Mouse (Mus musculus) embryonic facial prominence, embryonic 11.5 days (tissue): ENCODE measurements around the gene Sgf29. TPM values are rescaled to one million over a fixed set of nuclear protein-coding genes. Genes with fewer than 3 reads are reported as not detected.

Experiments used
- ATAC-seq: fragments of 200-750 bp; cut with Nextera tagmentation; replicated peaks from 2 replicates; pipeline ENCODE4 v1.8.0; 2017; ENCODE audit warnings: low read depth; ENCODE audit not compliant: insufficient number of reproducible peaks, low FRiP score, low TSS enrichment
- DNase-seq: peaks from one replicate; pipeline ENCODE4 v3.0.0-alpha.2; 2015; ENCODE audit warnings: low spot score
- H3K27ac ChIP-seq: fragments of 300-500 bp; sonication (generic); replicated peaks from 2 replicates; pipeline ENCODE4 v1.5.1; 2014; ENCODE audit warnings: mild to moderate bottlenecking, low read depth, low read length, control low read depth
- H3K27me3 ChIP-seq: fragments of 300-500 bp; sonication (generic); 2 replicates; pipeline ENCODE4 v1.6.1; 2014; ENCODE audit warnings: mild to moderate bottlenecking, low read length, moderate library complexity, mixed read lengths; ENCODE audit not compliant: control insufficient read depth, insufficient read depth
- H3K36me3 ChIP-seq: fragments of 300-500 bp; sonication (generic); replicated peaks from 2 replicates; pipeline ENCODE4 v1.6.1; 2014; ENCODE audit warnings: low read depth, mild to moderate bottlenecking, low read length, moderate library complexity, mixed read lengths; ENCODE audit not compliant: control insufficient read depth, insufficient read depth
- H3K4me1 ChIP-seq: fragments of 300-500 bp; sonication (generic); 2 replicates; pipeline ENCODE4 v1.6.1; 2014; ENCODE audit warnings: low read length, mixed read lengths; ENCODE audit not compliant: control insufficient read depth, insufficient read depth
- H3K4me2 ChIP-seq: fragments of 300-500 bp; sonication (generic); 2 replicates; pipeline ENCODE4 v1.6.1; 2014; ENCODE audit warnings: low read depth, mild to moderate bottlenecking, control low read depth, low read length, moderate library complexity
- H3K4me3 ChIP-seq: fragments of 300-500 bp; sonication (generic); 2 replicates; pipeline ENCODE4 v1.5.1; 2014; ENCODE audit warnings: low read depth, low read length, control low read depth
- H3K9ac ChIP-seq: fragments of 300-500 bp; sonication (generic); replicated peaks from 2 replicates; pipeline ENCODE4 v1.6.1; 2014; ENCODE audit warnings: mild to moderate bottlenecking, control low read depth, low read length
- H3K9me3 ChIP-seq: fragments of 300-500 bp; sonication (generic); replicated peaks from 2 replicates; pipeline ENCODE4 v1.6.1; 2016; ENCODE audit warnings: mild to moderate bottlenecking, low read length, inconsistent platforms, mixed read lengths; ENCODE audit not compliant: control insufficient read depth
- WGBS: fragments of 180-500 bp; shearing (Covaris S2); extraction: QIAGEN DNeasy Blood & Tissue Kit; methylation state at CpG from one replicate; pipeline ENCODE4 v1.1.7; 2014; 5-methylcytosine and 5-hydroxymethylcytosine counted together
- polyA plus RNA-seq: library from polyadenylated mRNA; unstranded; fragments of >200 nt; fragmentation: Nextera tagmentation; extraction: Ambion mirVana; gene quantifications from 2 replicates; pipeline ENCODE4 v1.2.1, GENCODE M21; 2014

The Sgf29 gene
- polyA plus RNA-seq, 1 experiment from 2014 or later, result 53.7 TPM

DNA sequence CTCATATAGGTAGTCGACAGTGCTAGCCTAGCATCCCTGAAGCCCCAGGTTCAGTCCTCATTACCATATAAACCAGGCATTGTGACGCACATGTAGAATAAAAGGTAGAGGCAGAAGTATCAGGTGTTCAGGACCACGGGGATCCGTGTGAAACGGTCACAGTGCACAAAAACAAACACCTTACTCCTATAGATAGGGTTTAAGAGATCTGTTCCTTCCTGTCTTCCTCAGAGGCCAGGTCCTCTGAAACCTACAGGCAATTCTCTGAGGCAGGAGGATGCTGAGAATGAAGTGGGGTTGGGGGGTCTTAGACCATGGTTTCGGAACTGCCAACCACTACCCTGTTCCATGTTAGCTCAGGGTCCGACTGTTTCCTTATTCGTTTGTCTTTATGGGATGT is 48.7 kb downstream of the Sgf29 start:
- H3K4me3 ChIP-seq, result no peak overlapping the region
- no peak overlapping the region for H3K27ac ChIP-seq
- no peaks in the 10 kb centered on the region for H3K9me3 ChIP-seq
- H3K27me3 ChIP-seq, result no peaks in the 10 kb centered on the region
- H3K9ac ChIP-seq, result no peak overlapping the region
- H3K36me3 ChIP-seq, result no peaks in the 10 kb centered on the region
- H3K4me1 ChIP-seq, result peaks cover 2% of the 10 kb centered on the region; the same call in 1 of the 2 replicates
- H3K4me2 ChIP-seq, result no peak overlapping the region
- 95% methylated on average over 8 of the region's 8 CpGs for WGBS
- DNase-seq (no peak), ATAC-seq (no peak)

DNA sequence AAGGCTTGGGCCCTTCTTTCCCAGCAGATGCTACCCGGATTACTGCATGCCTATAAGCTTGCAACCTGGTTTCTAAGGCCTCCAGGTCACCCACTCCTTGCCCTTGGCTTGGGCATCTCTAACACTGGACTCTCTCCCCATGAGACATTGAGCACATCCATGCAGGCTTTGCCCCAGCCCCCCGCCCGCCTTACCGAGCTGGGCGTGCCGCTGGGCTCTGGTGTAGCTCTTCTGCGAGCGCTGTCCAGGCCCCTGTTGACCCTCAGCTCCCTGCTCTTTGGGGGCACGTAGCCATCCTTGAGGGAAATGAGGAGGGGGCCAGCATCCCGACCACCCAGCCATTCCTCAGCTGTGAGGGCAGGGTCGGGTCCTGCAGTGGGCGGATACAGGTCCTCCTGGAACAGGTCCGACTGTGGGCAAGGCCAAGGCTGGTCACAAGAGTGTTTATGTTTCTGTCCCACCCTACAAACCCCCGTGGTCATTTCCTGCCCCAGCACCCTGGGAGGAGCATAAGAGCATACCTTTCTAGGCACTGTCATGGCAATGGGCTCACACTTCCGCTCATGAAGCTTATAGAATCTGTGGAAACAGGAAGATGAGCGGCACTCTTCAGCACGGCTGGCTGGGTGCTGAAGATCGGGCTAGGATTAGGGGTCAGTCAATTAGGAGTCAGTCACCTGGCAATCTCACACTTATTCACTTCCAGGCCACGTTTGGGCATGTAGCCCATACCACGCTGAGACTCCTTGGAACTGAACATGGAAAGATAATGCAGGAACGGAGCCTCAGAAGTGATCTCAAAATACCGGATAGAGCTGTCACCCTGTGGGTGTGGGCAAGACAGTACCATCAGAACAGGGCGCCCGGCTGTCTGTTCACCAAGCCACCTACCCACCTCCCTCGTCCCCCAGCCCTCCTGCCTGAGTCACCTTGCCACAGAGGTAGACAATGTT is 51.2 kb downstream of the Sgf29 start:
- no peak overlapping the region for H3K9ac ChIP-seq
- no peak overlapping the region for H3K4me3 ChIP-seq
- H3K27me3 ChIP-seq, result peaks cover 2% of the 10 kb centered on the region; the same call in 1 of the 2 replicates
- 86% methylated on average over 25 of the region's 25 CpGs for WGBS
- 0 out of 2 replicates have a peak, but pooled peaks cover 6% of the 10 kb centered on the region for H3K4me1 ChIP-seq
- H3K36me3 ChIP-seq, result no peaks in the 10 kb centered on the region
- ATAC-seq (no peak), DNase-seq (no peak)
- H3K9me3 ChIP-seq, result no peaks in the 10 kb centered on the region
- H3K27ac ChIP-seq, result no peak overlapping the region
- H3K4me2 ChIP-seq, result no peak overlapping the region

DNA sequence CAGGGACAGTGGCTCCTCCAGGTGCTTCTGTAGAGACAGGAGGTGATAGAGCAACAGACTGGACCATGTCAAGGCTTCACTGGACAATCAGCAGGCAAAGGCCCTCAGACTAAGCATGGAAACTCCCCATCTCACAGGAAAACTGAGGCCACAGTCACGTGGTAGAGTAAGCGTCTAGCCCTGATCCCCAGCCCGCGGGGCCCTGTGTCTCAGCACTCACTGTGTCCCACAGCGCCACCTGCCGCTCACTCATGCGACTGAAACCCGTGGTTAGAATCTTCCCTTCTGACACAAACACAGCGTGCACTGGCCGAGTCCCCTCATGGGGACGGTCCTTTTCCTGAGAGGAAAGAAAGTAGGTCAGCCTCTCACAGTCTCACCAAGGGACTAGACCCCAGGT is 52.0 kb downstream of the Sgf29 start:
- Histone ChIP-seq H3K4me2 (no peak overlapping the region), H3K4me3 (no peak overlapping the region), H3K9ac (no peak overlapping the region), H3K27me3 (peaks cover 2% of the 10 kb centered on the region; the same call in 1 of the 2 replicates), H3K9me3 (no peaks in the 10 kb centered on the region), H3K4me1 (0 out of 2 replicates have a peak, but pooled peaks cover 6% of the 10 kb centered on the region), H3K27ac (no peak overlapping the region), H3K36me3 (no peaks in the 10 kb centered on the region)
- WGBS, result 0% methylated on average over 11 of the region's 11 CpGs
- DNase-seq, result peak; percentile 94
- peak; percentile 24; the same call in 1 of the 2 replicates for ATAC-seq

DNA sequence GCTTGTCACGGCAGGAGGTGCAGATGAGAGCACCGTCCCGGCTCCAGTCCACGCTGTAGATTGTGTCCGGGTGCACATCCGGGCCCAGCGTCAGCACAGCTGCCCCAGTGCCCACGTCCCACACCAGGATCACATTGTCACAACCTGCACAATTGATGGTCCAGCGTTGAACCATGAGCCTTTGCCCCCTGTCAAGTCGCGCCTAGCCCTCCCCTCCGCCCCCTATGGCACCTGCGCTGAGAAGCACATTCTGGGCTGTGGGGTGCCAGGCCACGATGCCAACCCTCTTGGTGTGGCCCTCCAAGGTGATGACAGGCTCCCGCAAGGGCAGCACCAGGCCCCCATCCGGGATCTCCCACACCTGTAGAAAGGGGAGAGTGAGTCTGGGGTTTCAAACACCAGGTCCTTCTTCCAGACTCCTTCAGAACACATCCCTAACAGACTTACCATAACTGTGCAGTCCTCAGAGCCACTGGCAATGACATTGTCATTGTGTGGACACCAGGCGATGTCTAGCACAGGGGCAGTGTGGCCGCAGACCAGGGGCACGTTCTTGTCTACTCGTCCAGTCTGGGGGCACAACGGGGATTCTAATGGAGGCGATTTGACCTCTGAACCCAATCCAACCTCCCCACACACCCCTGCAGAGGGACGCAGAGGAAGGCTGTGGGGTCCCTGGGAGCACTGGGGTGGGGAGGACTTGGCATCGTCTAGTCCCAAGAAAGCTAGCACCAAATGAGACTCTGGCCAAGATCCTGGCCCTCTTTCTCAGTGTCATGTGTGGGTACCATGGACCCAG is 52.6 kb downstream of the Sgf29 start:
- 0 out of 2 replicates have a peak, but pooled peaks have one; percentile 8 for ATAC-seq
- DNase-seq, result no peak
- Histone ChIP-seq H3K4me3 (no peak overlapping the region), H3K4me2 (no peak overlapping the region; the same call in 1 of the 2 replicates), H3K27ac (no peak overlapping the region), H3K4me1 (0 out of 2 replicates have a peak, but pooled peaks cover 6% of the 10 kb centered on the region), H3K9me3 (no peaks in the 10 kb centered on the region), H3K36me3 (no peaks in the 10 kb centered on the region), H3K27me3 (peaks cover 2% of the 10 kb centered on the region; the same call in 1 of the 2 replicates), H3K9ac (no peak overlapping the region)
- WGBS, result 60% methylated on average over 24 of the region's 24 CpGs

GRCm38 (mm10) chr7:126702358-126702757 is 53.2 kb downstream of the Sgf29 start:
- no peak overlapping the region for H3K27ac ChIP-seq
- no peak for DNase-seq
- H3K9me3 ChIP-seq, result no peaks in the 10 kb centered on the region
- H3K36me3 ChIP-seq, result no peaks in the 10 kb centered on the region
- no peak for ATAC-seq
- H3K4me3 ChIP-seq, result no peak overlapping the region
- no peak overlapping the region; the same call in 1 of the 2 replicates for H3K4me2 ChIP-seq
- 81% methylated on average over 6 of the region's 6 CpGs for WGBS
- 0 out of 2 replicates have a peak, but pooled peaks cover 6% of the 10 kb centered on the region for H3K4me1 ChIP-seq
- no peak overlapping the region for H3K9ac ChIP-seq
- H3K27me3 ChIP-seq, result peaks cover 2% of the 10 kb centered on the region; the same call in 1 of the 2 replicates

DNA sequence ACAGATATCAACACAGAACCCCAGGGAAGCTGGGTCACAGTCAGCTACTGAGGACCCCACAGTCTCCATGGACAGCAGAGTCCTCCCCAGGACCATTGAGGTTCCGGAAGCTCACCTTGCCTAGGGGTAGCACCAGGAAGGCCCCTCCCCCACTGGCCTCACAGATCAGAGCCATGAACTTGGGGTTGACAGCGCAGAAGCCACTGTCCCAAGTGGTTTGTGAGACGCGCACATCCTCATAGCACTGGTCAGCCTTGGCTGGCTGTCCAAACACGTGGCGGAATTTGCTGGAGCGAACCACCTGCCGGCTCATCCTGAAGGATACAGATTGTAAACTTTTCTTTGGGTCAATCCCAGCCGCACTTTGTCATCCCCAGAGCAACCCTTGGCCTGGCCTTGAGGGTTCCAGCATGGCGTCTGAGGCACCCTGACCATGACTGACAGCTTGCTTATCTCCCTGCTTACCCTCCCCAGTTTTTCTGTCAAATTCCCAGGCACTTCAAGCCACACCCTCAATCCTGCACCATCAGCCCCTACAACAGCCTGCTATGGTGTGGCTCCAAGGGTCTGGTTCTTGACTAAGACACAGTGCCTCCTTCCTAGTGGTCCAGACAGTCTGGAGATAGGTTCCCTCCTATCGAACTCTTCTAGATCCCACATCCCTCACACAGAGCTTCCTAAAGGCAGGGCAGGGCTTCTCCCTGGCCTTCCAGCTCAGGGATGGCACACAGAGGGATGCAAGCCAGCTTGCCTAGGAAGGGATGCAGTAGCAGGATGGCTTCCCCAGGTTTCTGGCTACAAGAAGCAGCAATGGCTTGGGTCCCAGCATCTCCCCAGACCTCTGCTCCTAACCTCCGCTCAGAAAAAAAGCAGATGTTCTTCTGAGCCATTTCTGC is 54.0 kb downstream of the Sgf29 start:
- Histone ChIP-seq H3K4me2 (peak overlapping the region; percentile 94), H3K9ac (no peak overlapping the region), H3K4me1 (0 out of 2 replicates have a peak, but pooled peaks cover 6% of the 10 kb centered on the region), H3K9me3 (no peaks in the 10 kb centered on the region), H3K36me3 (no peaks in the 10 kb centered on the region), H3K27me3 (peaks cover 2% of the 10 kb centered on the region; the same call in 1 of the 2 replicates), H3K27ac (peak overlapping the region; percentile 2; the same call in 1 of the 2 replicates), H3K4me3 (peak overlapping the region; percentile 52)
- DNase-seq, result no peak
- ATAC-seq, result no peak
- 80% methylated on average over 12 of the region's 12 CpGs for WGBS

DNA sequence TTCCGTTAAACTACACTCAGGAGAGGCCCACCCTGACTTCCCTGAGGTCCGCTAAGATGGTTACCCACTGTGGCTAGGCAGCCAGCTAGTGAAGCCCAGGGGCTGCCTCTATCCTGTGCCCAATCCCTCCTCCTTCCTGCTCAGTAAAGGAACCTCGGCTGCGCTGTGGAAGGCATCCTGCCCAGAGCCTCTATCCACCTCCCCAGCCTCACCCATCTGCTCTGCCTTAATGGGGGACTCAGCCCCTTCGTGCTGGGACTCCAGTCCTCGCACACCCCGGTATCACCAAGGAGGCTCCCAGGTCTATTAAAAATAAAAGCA is 54.6 kb downstream of the Sgf29 start:
- Histone ChIP-seq H3K9me3 (no peaks in the 10 kb centered on the region), H3K36me3 (no peaks in the 10 kb centered on the region), H3K4me3 (peak overlapping the region; percentile 52), H3K4me1 (0 out of 2 replicates have a peak, but pooled peaks cover 6% of the 10 kb centered on the region), H3K9ac (no peak overlapping the region), H3K4me2 (peak overlapping the region; percentile 94), H3K27ac (0 out of 2 replicates have a peak overlapping the region, but pooled peaks have one; percentile 2), H3K27me3 (peaks cover 2% of the 10 kb centered on the region; the same call in 1 of the 2 replicates)
- no peak for ATAC-seq
- 19% methylated on average over 7 of the region's 7 CpGs for WGBS
- DNase-seq, result no peak
